Mouse (Mus musculus): ENCODE data around the gene Nek8.

Gene Nek8

GRCm38 (mm10) chr11:78167257-78167959, 9.1 kb downstream of the Nek8 start:
- no peak for DNase-seq (ENCODE audit: low read depth, low spot score)

- DNase-seq (ENCODE audit: low read depth, low spot score) = no peak
Measured at GRCm38 (mm10) chr11:78166640-78167039, 9.8 kb downstream of the Nek8 start.

- no peak for DNase-seq (ENCODE audit: low read depth, low spot score)
Measured at GRCm38 (mm10) chr11:78166161-78166560, 10.3 kb downstream of the Nek8 start.

DNA sequence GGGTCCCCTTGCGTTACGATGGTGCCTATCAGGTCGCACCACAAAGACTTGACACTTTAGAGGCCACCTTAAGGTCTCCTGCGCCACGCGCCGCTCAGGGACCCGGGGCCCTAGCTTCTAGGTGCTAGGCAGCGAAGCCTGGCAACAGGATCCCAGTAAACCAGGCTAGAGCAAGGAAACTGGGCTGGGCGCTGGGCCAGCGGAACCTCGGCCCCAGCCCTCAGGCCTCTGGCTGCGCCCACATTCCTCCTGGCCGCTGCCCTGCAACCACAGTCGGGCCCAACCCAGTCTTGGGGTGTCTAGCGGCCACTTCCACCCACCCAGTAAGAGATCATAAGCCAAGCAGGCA, 10.7 kb downstream of the Nek8 start:
- no peak for DNase-seq (ENCODE audit: low read depth, low spot score)

DNA sequence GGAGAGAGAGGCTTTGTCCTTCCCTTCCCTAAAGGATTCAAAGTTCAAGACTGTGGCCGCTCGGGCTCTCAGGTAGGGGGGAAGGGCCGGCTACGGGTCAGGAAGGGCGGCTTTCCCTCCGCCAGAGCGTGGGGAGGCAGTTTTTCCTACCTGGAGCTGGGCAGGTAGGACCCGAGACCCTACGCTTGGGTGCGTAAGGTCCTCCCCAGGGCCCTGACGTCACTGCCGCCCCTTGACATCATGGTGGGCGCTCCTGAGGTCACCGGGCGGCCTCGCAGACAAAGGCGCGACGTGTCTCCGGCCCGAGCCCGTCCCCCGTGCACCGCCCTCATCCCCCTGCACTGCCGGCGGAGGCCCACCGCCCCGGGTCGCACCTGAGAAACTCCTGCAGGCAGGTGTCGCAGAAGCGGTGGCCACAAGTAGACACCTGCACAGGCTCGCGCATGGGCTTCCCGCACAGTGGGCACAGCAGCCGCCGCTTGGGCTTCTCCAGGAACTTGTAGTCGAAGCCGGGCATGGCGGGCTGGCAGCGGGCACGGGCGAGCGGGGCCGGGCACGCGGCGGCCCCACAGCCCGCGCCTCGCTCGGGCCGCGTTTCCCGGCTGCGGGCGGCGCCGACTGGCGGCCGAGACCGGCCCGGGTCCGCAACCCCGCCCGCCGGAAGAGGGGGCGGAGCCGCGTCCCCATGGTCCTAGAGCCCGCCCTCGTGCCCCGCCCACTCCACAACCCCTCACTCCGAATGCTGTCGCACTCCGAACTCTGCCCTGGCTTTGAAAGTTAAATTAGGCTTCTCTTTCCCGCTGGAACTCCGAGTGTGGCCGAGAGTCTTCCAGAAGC, 11.3 kb downstream of the Nek8 start, which contains the start of gene Traf4:
Gene Traf4 (minus strand): TSS at position 666 of the 837 bp plus-strand sequence.
- peak; percentile 66 for DNase-seq (ENCODE audit: low read depth, low spot score)

DNA sequence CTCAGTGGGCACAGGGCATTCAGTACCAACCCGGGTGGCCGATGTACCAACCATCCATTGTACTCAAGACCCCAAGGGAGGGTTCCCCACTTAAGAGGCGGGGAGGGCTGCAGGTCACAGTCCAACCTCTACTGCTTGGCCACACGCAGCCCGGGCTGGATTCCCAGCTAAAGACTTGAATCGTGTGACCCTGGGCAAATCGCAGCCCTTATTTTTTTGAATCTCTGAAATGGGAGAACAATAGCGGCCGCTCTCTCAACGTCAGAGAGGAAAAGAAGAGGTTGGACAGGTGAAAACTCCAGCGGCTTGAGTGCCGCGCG, 11.9 kb downstream of the Nek8 start:
- no peak for DNase-seq (ENCODE audit: low read depth, low spot score)

DNA sequence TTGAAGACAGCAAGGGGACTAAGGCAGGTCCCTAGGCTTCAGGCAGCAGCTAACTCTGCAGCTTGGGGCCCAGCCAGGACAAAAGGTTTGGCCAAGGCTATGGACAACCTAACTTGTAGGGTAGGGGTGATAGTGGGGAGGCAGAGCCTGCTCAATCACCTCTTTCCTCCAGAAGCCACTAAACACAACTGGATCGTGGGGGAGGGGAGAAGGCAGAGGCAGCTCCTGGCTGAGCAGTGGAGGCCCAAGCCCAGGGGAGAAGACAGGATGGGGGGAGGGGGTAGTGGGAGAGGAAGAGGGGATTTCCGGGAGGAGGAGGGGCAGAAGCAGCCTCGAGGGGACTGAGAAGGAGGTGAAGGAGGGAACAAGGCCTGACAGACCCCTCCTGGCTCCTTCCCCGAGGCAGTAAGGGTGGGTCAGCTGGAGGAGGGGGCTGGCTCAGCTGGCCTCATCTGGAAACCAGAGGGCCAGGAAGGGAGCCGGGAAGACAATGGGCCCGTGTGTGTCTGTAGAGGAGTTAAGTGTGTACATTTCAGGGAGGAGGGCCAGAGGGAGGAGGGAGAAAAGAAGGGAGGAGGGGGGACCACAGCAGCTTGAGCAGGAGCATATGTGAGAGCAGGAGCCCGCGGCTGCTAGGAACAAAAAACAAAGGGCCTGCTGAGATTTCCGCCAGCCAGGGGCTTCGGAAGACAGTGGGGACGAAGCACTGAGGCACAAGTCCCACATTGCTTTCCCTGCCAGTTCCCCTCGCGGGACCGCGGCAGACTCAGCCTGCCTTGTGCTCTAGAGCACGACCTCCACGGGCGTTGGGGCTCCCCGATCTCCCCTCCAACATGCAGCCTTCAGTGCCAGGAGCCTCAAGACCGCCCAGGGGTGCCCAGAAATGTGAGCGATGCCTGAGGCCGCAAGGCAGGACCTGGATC, 12.5 kb downstream of the Nek8 start:
- no peak for DNase-seq (ENCODE audit: low read depth, low spot score)

- DNase-seq (ENCODE audit: low read depth, low spot score) = no peak
Measured at GRCm38 (mm10) chr11:78163045-78163444, 13.4 kb downstream of the Nek8 start.

- no peak for DNase-seq (ENCODE audit: low read depth, low spot score)
Measured at GRCm38 (mm10) chr11:78162504-78162903, 14.0 kb downstream of the Nek8 start.

DNA sequence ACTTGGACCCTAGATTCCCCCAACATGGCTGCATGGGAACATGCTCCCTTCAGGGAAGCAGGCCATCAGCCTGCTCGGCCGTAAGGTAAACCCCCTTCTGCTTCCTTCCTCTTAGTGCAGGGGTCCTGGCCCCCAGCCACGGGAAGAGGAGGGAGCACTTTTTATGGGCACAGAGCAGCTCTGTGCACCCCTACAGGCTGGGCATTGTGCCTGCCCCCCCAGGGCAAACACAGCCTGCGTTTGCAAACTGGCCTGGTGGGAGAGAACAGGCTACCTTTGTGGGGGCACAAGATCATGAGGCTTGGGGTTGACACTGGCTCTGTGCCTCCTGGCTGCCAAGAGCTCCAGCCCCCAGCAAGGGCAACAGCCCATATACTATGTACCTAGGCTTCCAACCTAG, 14.5 kb downstream of the Nek8 start:
- DNase-seq (ENCODE audit: low read depth, low spot score) = no peak

DNA sequence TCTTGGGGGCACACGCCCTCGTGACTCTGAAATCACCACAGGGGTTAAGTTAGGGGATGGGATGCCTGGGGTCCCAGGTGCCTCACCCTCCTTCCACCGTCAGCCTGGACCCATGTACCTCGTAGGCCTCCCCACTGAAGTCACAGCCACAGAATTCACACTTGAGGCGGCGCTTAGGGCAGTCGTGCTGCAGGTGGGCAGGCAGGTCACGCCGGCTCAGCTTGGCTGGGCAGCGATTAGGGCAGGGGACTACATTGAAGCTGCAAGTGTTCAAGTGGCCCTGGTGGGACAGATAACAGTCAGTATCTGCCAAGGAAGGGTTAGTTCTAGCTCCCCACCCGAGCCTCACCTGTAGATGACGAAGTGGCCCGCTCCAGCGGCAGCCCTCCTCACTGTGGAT, 15.3 kb downstream of the Nek8 start:
- no peak for DNase-seq (ENCODE audit: low read depth, low spot score)

GRCm38 (mm10) chr11:78160675-78161074, 15.8 kb downstream of the Nek8 start:
- no peak for DNase-seq (ENCODE audit: low read depth, low spot score)

DNA sequence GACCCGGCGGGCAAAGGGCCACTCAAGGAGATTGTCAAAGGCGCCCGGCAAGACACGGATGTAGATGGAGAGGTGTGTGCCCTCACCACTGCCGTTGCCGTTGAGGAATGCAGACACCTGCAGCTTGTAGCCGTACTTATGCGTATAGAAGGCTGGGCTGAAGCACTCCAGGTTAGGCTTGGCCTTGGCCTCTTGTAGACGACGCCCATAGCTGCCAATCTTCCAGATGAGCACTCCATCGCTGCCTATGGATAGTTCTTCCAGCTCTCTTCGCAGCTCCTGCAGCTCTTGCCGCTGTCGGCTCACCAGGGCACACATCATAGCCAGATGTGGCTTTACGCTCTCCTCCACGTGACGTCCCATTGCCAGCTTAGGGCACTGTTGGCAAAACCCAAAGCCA, 16.3 kb downstream of the Nek8 start:
- no peak for DNase-seq (ENCODE audit: low read depth, low spot score)

DNA sequence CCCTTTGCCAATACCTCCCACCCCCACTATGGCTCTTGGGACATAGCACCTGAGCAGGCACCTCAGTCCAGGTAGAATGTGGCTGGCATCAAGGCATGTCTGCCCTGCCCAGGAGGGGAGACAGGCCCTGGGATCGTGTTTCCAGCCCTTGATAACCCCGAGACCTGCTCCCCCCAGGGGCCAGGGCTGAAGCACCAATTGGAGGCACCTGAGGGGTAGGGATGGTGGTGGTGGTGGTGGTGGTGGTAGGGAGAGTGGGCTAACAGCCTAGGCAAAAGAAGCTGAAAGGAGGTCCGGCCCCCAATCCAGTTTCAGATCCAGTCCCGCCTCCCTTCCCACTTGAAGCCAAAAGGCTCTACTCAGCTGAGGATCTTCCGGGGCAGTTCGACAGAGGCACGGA, 16.9 kb downstream of the Nek8 start:
- no peak for DNase-seq (ENCODE audit: low read depth, low spot score)

DNA sequence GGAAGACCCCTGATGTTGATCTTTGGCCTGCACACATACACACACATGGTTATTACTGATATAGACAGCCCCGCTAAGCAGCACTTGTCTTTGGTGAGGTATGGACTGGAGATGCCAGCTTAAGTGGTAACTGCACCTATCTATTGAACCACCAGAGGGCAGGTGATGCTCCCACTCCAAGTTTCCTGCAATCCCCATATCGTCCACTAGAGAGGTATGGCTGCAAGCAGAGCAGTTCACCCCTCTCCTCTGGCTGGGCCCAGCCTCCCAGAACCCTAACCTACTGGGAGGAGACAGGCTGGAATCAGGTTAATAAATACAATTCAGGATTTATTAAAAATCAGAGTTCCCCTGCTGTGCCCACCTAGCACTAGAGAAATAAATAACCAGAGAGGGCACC, 17.4 kb downstream of the Nek8 start:
- DNase-seq (ENCODE audit: low read depth, low spot score) = peak; percentile 79

DNA sequence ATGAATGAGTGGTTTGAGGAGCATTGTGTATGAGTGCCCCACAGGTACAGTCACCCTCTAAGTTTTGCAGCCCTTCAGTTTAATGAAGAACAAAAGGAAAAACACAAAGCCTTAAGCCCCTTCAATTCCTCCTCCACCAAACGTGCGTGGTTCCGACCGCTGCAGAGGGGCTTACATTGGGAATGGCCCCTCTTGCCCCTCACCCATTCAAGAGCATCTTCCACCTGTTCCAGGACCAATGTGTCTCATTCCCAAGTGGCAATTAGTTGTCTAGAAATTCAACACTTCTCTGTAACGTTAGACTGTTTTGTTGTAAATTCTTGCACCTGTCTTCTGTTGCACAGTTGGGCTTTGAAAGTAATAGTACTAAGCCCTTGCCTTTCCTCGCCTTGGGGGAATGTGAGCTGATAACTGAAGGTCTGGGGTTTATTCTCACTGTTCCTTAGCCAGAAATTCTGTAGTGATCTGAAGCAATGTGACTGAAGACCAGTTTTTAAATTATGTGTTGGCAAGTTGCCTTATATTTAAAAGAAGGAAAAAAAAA, 20.2 kb downstream of the Nek8 start:
- no peak for DNase-seq (ENCODE audit: low read depth, low spot score)

GRCm38 (mm10) chr11:78155674-78156073, 20.8 kb downstream of the Nek8 start:
- no peak for DNase-seq (ENCODE audit: low read depth, low spot score)

- DNase-seq (ENCODE audit: low read depth, low spot score) = no peak
Measured at GRCm38 (mm10) chr11:78153778-78154177, 22.7 kb downstream of the Nek8 start.

GRCm38 (mm10) chr11:78152299-78153231, 23.9 kb downstream of the Nek8 start:
- no peak for DNase-seq (ENCODE audit: low read depth, low spot score)

DNA sequence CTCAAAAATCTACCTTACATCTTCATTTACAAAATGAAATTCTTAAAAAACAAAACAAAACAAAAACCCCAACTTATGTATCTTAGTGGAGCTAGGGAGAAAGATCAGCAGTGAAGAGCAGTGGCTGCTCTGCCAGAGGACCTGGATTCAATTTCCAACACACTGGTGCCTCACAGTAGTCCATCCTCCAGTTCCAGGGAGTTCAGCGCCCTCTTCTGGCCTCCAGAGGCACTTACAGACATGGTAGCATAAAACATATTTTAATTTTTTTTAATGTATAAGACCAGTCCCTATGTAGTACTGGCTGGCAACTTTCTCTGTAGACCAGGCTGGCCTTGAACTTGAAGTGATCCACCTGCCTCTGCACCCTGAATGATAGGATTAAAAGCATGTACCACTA, 25.3 kb downstream of the Nek8 start:
- DNase-seq (ENCODE audit: low read depth, low spot score) = no peak

Measured in retina, postnatal 7 days (tissue).